Mouse (Mus musculus) B cell, adult 2 months (primary cell): ENCODE measurements around the gene Rnf133.

Experiments used
- DNase-seq, 2 experiments: peaks; one replicate each; pipeline ENCODE4 v3.0.0; 2022

Rnf133 gene

GRCm38 (mm10) chr6:23650205-23650604, at the start of gene Rnf133:
Gene Rnf133, minus strand, starts transcription at chr6:23650305.
- DNase-seq = no peak

DNA sequence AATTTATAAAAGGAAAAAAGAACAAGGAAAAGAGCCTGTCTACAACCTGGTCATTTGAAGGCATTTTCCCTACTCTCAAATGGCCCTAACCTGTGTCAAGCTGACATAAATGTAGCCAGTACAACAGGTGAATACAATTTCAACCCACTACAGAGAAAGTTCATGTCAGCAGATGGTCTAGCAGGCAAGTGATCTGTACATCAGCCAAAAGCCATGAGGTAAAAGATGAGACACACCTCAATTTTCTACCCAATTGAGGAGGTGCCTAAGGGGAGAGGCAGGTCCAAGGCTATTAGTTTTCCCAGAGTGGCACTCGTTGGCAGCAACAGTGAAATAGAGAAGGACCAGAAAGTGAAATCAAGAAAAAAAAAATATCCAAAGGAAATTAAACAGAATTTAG, 28.1 kb upstream of the Rnf133 start:
- DNase-seq = no peak

GRCm38 (mm10) chr6:23655036-23655435, 4.9 kb upstream of the Rnf133 start, which contains the start of gene Rnf148:
Gene Rnf148, minus strand, starts transcription at chr6:23655136.
- DNase-seq = no peak

DNA sequence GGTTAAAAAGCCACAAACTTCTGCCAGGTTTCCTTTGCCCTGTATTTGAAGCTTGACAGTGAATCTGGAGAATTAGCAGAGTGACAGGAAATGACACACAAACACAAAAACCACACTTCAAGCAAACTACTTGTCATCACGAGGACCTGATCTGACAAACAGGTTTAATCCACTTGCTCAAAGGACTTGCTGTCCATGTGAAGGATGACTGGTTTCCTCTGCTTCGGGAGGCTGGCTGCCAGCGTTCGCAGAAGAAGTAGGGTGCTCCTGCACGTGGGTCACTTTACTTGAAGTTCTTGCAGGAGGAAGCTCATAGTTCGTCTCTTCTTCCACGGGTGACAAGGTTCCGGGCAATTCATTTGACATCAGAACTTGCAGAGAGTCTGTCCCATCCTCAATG, 1.4 kb downstream of the Rnf133 start:
- no peak for DNase-seq

GRCm38 (mm10) chr6:23647627-23648247, 2.4 kb downstream of the Rnf133 start:
- DNase-seq = no peak

DNA sequence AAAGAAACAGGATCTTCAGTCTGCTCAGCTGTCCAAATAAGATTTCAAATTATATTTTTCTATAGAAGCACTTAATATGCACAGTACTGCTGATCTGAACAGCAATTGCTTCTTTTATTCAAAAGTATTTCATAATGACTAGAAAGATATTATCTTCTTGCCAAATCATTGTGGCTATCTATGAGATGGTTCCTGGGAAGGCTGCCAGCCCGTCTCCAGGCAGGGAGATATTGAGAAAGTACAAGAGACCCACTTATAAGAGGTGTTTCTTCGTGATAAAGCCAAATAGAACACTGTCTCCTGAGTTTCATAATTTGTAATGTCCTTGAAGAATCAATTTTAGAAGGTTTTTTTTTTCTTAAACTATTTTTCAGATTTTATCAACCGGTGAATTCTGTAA, 13.0 kb downstream of the Rnf133 start:
- no peak for DNase-seq

GRCm38 (mm10) chr6:23635208-23635607, 14.9 kb downstream of the Rnf133 start:
- no peak for DNase-seq

DNA sequence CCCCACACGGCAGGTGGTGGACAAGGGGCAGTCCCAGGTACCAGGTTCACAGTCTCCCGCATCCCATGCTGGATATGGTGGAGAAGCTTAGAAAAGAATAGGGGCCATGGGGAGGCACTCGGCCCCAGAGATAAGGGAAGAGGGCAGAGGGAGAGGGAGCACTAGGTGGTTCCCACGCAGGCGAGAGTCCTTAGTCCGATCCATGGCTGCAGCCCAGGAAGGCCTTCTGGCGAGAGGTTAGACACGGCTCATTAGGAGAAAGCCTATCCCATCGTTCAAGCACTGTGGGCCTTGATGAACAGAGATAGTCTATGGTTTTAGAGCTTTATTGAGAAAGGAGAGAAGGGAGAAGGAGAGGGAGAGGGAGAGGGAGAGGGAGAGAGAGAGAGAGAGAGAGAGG, 16.1 kb downstream of the Rnf133 start:
- DNase-seq = no peak

- no peak for DNase-seq
Measured at GRCm38 (mm10) chr6:23630465-23630864, 19.6 kb downstream of the Rnf133 start.
